Mouse (Mus musculus): ENCODE measurements around the gene Gjb1. TPM values are rescaled to one million over a fixed set of nuclear protein-coding genes. Genes with fewer than 3 reads are reported as not detected.
"Not testable (repeated sequence)": the region's sequence is repeated elsewhere in the genome, so short reads cannot be mapped to it uniquely, and the experiment has no call there.

The Gjb1 gene
- not detected in 2 replicates for total RNA-seq (2015; ENCODE audit: low replicate concordance)
- total RNA-seq (2017; ENCODE audit: low replicate concordance): not detected in 2 replicates

GRCm38 (mm10) chrX:101376190-101376968 lies at the start of gene Gjb1:
Gene Gjb1 (plus strand): TSS chrX:101376378.
- no peak for ATAC-seq (replicated peaks; ENCODE audit: low FRiP score, poor library complexity, severe bottlenecking)

GRCm38 (mm10) chrX:101329372-101330028 lies 46.7 kb upstream of the Gjb1 start:
- ATAC-seq (replicated peaks; ENCODE audit: low FRiP score, poor library complexity, severe bottlenecking): 0 out of 2 replicates have a peak, but pooled peaks have one; percentile 47

GRCm38 (mm10) chrX:101332031-101332374 lies 44.2 kb upstream of the Gjb1 start:
- ATAC-seq (replicated peaks; ENCODE audit: low FRiP score, poor library complexity, severe bottlenecking): peak; percentile 16

GRCm38 (mm10) chrX:101332375-101333211 lies 43.6 kb upstream of the Gjb1 start:
- peak; percentile 98 for ATAC-seq (replicated peaks; ENCODE audit: low FRiP score, poor library complexity, severe bottlenecking)

GRCm38 (mm10) chrX:101334606-101335005 lies 41.6 kb upstream of the Gjb1 start:
- no peak for ATAC-seq (replicated peaks; ENCODE audit: low FRiP score, poor library complexity, severe bottlenecking)

GRCm38 (mm10) chrX:101338666-101339065 lies 37.5 kb upstream of the Gjb1 start:
- ATAC-seq (replicated peaks; ENCODE audit: low FRiP score, poor library complexity, severe bottlenecking): 0 out of 2 replicates have a peak, but pooled peaks have one; percentile 39

- not testable (repeated sequence) for ATAC-seq (replicated peaks; ENCODE audit: low FRiP score, poor library complexity, severe bottlenecking)
These were observed 33.3 kb upstream of the Gjb1 start for GRCm38 (mm10) chrX:101342837-101343236.

- no peak for ATAC-seq (replicated peaks; ENCODE audit: low FRiP score, poor library complexity, severe bottlenecking)
These were observed 30.7 kb upstream of the Gjb1 start for GRCm38 (mm10) chrX:101345456-101345855.

- no peak for ATAC-seq (replicated peaks; ENCODE audit: low FRiP score, poor library complexity, severe bottlenecking)
These were observed 29.7 kb upstream of the Gjb1 start for GRCm38 (mm10) chrX:101346475-101346874.

- ATAC-seq (replicated peaks; ENCODE audit: low FRiP score, poor library complexity, severe bottlenecking): no peak
These were observed 25.0 kb upstream of the Gjb1 start for GRCm38 (mm10) chrX:101351188-101351587.

GRCm38 (mm10) chrX:101358902-101359301 lies 17.3 kb upstream of the Gjb1 start:
- not testable (repeated sequence) for ATAC-seq (replicated peaks; ENCODE audit: low FRiP score, poor library complexity, severe bottlenecking)

- no peak for ATAC-seq (replicated peaks; ENCODE audit: low FRiP score, poor library complexity, severe bottlenecking)
These were observed 7.2 kb upstream of the Gjb1 start for GRCm38 (mm10) chrX:101369001-101369400.

GRCm38 (mm10) chrX:101370573-101370972 lies 5.6 kb upstream of the Gjb1 start:
- no peak for ATAC-seq (replicated peaks; ENCODE audit: low FRiP score, poor library complexity, severe bottlenecking)

- ATAC-seq (replicated peaks; ENCODE audit: low FRiP score, poor library complexity, severe bottlenecking): no peak
These were observed 3.2 kb upstream of the Gjb1 start for GRCm38 (mm10) chrX:101372946-101373345.

GRCm38 (mm10) chrX:101377076-101377475 lies 898 bp downstream of the Gjb1 start:
- no peak for ATAC-seq (replicated peaks; ENCODE audit: low FRiP score, poor library complexity, severe bottlenecking)

GRCm38 (mm10) chrX:101379744-101380143 lies 3.6 kb downstream of the Gjb1 start:
- no peak for ATAC-seq (replicated peaks; ENCODE audit: low FRiP score, poor library complexity, severe bottlenecking)

- ATAC-seq (replicated peaks; ENCODE audit: low FRiP score, poor library complexity, severe bottlenecking): no peak
These were observed 7.3 kb downstream of the Gjb1 start for GRCm38 (mm10) chrX:101383455-101383854.

GRCm38 (mm10) chrX:101384439-101385137 lies 8.4 kb downstream of the Gjb1 start:
- no peak for ATAC-seq (replicated peaks; ENCODE audit: low FRiP score, poor library complexity, severe bottlenecking)

GRCm38 (mm10) chrX:101386222-101386621 lies 10.0 kb downstream of the Gjb1 start:
- no peak for ATAC-seq (replicated peaks; ENCODE audit: low FRiP score, poor library complexity, severe bottlenecking)

All from erythroblast, adult 5-6 weeks (primary cell).